Mouse (Mus musculus): Measurements from ENCODE around the gene Rnf222.

DNA sequence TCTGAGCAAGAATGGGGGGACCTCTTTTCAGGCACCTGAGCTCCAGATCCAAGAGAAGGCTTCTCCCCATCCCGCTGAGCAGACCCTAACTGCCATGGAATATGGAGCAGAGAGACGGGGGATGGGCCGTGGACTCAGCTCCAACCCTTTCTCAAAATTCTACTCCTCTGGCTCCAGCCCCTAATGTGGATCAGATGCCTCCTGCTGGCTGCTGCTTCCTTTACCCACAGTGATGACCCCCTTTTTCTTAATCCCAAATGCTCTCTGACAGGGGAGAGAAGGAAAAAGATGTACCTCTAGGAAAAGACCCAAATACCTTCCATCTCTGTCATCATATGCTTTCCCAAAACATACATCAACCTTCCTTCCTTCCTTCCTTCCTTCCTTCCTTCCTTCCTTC lies 38.6 kb downstream of the Rnf222 start, which contains the start of gene Odf4:
- TF ChIP-seq CTCF (IDR thresholded peaks at IDR 0.05; ENCODE audit: low read depth) (no peak), EP300 (IDR thresholded peaks at IDR 0.05; ENCODE audit: low read depth) (no peak)

All from heart, postnatal 0 days (tissue).